Mouse (Mus musculus) kidney, postnatal 0 days (tissue): ENCODE results near the gene Thap11. TPM values are rescaled to one million over a fixed set of nuclear protein-coding genes. Genes with fewer than 3 reads are reported as not detected.

ENCODE experiments used
- ATAC-seq: fragments of 200-750 bp; cut with Nextera tagmentation; replicated peaks from 2 replicates; pipeline ENCODE4 v1.8.0; 2017; ENCODE audit warnings: low read depth, moderate number of reproducible peaks, moderate TSS enrichment, moderate library complexity; ENCODE audit not compliant: low FRiP score
- DNase-seq: peaks from one replicate; pipeline ENCODE4 v3.0.0-alpha.2; 2016; ENCODE audit warnings: low spot score
- H3K27ac ChIP-seq: fragments of 300-500 bp; sonication (generic); 2 replicates; pipeline ENCODE4 v1.5.1; 2014; ENCODE audit warnings: mild to moderate bottlenecking
- H3K27me3 ChIP-seq: fragments of 300-500 bp; sonication (generic); 2 replicates; pipeline ENCODE4 v1.6.1; 2014; ENCODE audit warnings: low read length, mixed read lengths; ENCODE audit not compliant: insufficient read depth
- H3K36me3 ChIP-seq: fragments of 300-500 bp; sonication (generic); 2 replicates; pipeline ENCODE4 v1.6.1; 2014; ENCODE audit warnings: low read length, mixed read lengths; ENCODE audit not compliant: insufficient read depth
- H3K4me1 ChIP-seq: fragments of 300-500 bp; sonication (generic); replicated peaks from 2 replicates; pipeline ENCODE4 v1.6.1; 2014; ENCODE audit warnings: antibody characterized with exemption, low read length, mixed read lengths; ENCODE audit not compliant: insufficient read depth
- H3K4me2 ChIP-seq: fragments of 300-500 bp; sonication (generic); 2 replicates; pipeline ENCODE4 v1.6.1; 2014; ENCODE audit warnings: mild to moderate bottlenecking, low read length, moderate library complexity, mixed read lengths
- H3K4me3 ChIP-seq: fragments of 300-500 bp; sonication (generic); replicated peaks from 2 replicates; pipeline ENCODE4 v1.5.1; 2014; ENCODE audit warnings: low read depth, low read length
- H3K9ac ChIP-seq: fragments of 300-500 bp; sonication (generic); 2 replicates; pipeline ENCODE4 v1.6.1; 2014; ENCODE audit warnings: low read depth, low read length
- H3K9me3 ChIP-seq: fragments of 300-500 bp; sonication (generic); replicated peaks from 2 replicates; pipeline ENCODE4 v1.6.1; 2016; ENCODE audit warnings: low read length, inconsistent platforms, mixed read lengths
- CTCF ChIP-seq: IDR thresholded peaks from 2 replicates; pipeline ENCODE4 v1.5.1; 2016; ENCODE audit warnings: antibody characterized with exemption, low read depth, mild to moderate bottlenecking, moderate library complexity
- WGBS: fragments of 180-500 bp; shearing (Covaris S2); extraction: QIAGEN DNeasy Blood & Tissue Kit; methylation state at CpG from one replicate; pipeline ENCODE4 v1.1.7; 2014; 5-methylcytosine and 5-hydroxymethylcytosine counted together
- polyA plus RNA-seq: library from polyadenylated mRNA; unstranded; fragments of >200 nt; fragmentation: Nextera tagmentation; extraction: Ambion mirVana; gene quantifications from 2 replicates; pipeline ENCODE4 v1.2.1, GENCODE M21; 2015

The Thap11 gene
- polyA plus RNA-seq, 1 experiment from 2014 or later = 60.8 TPM

- no peaks in the 10 kb centered on the region for H3K9me3 ChIP-seq
- H3K4me2 ChIP-seq = no peak overlapping the region
- DNase-seq (no peak), ATAC-seq (no peak)
- 94% methylated on average over 11 of the region's 11 CpGs for WGBS
- peaks cover 60% of the 10 kb centered on the region for H3K36me3 ChIP-seq
- H3K4me1 ChIP-seq = peaks cover 4% of the 10 kb centered on the region; the same call in 1 of the 2 replicates
- H3K9ac ChIP-seq = no peak overlapping the region
- no peak for TF ChIP-seq CTCF
- H3K27me3 ChIP-seq = no peaks in the 10 kb centered on the region
- no peak overlapping the region for H3K27ac ChIP-seq
- no peak overlapping the region for H3K4me3 ChIP-seq
Measured at GRCm38 (mm10) chr8:105846678-105847077, 8.3 kb upstream of the Thap11 start.

GRCm38 (mm10) chr8:105850014-105850413 is 4.9 kb upstream of the Thap11 start:
- H3K4me2 ChIP-seq = no peak overlapping the region

GRCm38 (mm10) chr8:105850611-105851010 is 4.3 kb upstream of the Thap11 start:
- H3K4me2 ChIP-seq = peak overlapping the region; percentile 37
- peaks cover 4% of the 10 kb centered on the region; the same call in 1 of the 2 replicates for H3K4me1 ChIP-seq
- H3K9ac ChIP-seq = no peak overlapping the region
- H3K9me3 ChIP-seq = no peaks in the 10 kb centered on the region
- H3K27ac ChIP-seq = no peak overlapping the region
- H3K27me3 ChIP-seq = no peaks in the 10 kb centered on the region
- no peak overlapping the region for H3K4me3 ChIP-seq
- 74% methylated on average over 7 of the region's 7 CpGs for WGBS
- peaks cover 36% of the 10 kb centered on the region for H3K36me3 ChIP-seq
- no peak for TF ChIP-seq CTCF
- ATAC-seq = no peak
- DNase-seq = no peak

More at GRCm38 (mm10) chr8:105850014-105850413, 4.9 kb upstream of the Thap11 start:
- 73% methylated on average over 4 of the region's 4 CpGs for WGBS
- Histone ChIP-seq H3K4me3 (no peak overlapping the region), H3K4me1 (peaks cover 4% of the 10 kb centered on the region; the same call in 1 of the 2 replicates), H3K27me3 (no peaks in the 10 kb centered on the region), H3K27ac (no peak overlapping the region), H3K9me3 (no peaks in the 10 kb centered on the region), H3K36me3 (peaks cover 42% of the 10 kb centered on the region), H3K9ac (no peak overlapping the region)
- TF ChIP-seq CTCF = no peak
- no peak for DNase-seq
- ATAC-seq = no peak

- ATAC-seq (peak; percentile 70), DNase-seq (peak; percentile 96)
- WGBS = under 1% methylated on average over 34 of the region's 34 CpGs
- Histone ChIP-seq H3K9ac (peak overlapping the region; percentile 74), H3K27ac (peak overlapping the region; percentile 68), H3K4me2 (peak overlapping the region; percentile 85), H3K4me3 (peak overlapping the region; percentile 61), H3K4me1 (peaks cover 11% of the 10 kb centered on the region; the same call in 1 of the 2 replicates), H3K36me3 (peaks cover 27% of the 10 kb centered on the region), H3K27me3 (no peaks in the 10 kb centered on the region), H3K9me3 (no peaks in the 10 kb centered on the region)
- TF ChIP-seq CTCF = no peak
Measured at GRCm38 (mm10) chr8:105851651-105852143, 3.2 kb upstream of the Thap11 start.

- ATAC-seq (no peak), DNase-seq (no peak)
- Histone ChIP-seq H3K4me3 (peak overlapping the region; percentile 61), H3K27ac (no peak overlapping the region), H3K36me3 (peaks cover 22% of the 10 kb centered on the region; the same call in 1 of the 2 replicates), H3K4me2 (no peak overlapping the region), H3K4me1 (peaks cover 16% of the 10 kb centered on the region), H3K9me3 (no peaks in the 10 kb centered on the region), H3K9ac (no peak overlapping the region), H3K27me3 (no peaks in the 10 kb centered on the region)
- TF ChIP-seq CTCF = no peak
- 84% methylated on average over 12 of the region's 12 CpGs for WGBS
Measured at GRCm38 (mm10) chr8:105852146-105852729, 2.7 kb upstream of the Thap11 start.

GRCm38 (mm10) chr8:105853178-105853577 is 1.8 kb upstream of the Thap11 start, which contains the start of gene Cenpt:
Cenpt (minus strand) TSS chr8:105853278.
- 90% methylated on average over 3 of the region's 3 CpGs for WGBS
- Histone ChIP-seq H3K9ac (no peak within 1 kb of the TSS), H3K27ac (no peak within 1 kb of the TSS), H3K4me1 (peaks cover 17% of the 10 kb centered on the region), H3K4me3 (no peak within 1 kb of the TSS), H3K4me2 (no peak within 1 kb of the TSS), H3K27me3 (no peaks in the 10 kb centered on the region), H3K9me3 (no peaks in the 10 kb centered on the region), H3K36me3 (peaks cover 14% of the 10 kb centered on the region; the same call in 1 of the 2 replicates)
- no peak for TF ChIP-seq CTCF
- ATAC-seq = no peak
- DNase-seq = no peak
